Mouse (Mus musculus) limb, embryonic 14.5 days (tissue): ENCODE measurements at regions not wholly inside any gene's neighbourhood (a gene's known extent, or its start where the extent isn't known, plus 50 kb on each side); places are given as distances from the start of the nearest gene placed in this dataset.

Experiments used
- ATAC-seq: fragments of 200-750 bp; cut with Nextera tagmentation; 2 replicates; pipeline ENCODE4 v1.8.0; 2017; ENCODE audit warnings: low read depth, moderate number of reproducible peaks, moderate TSS enrichment; ENCODE audit not compliant: low FRiP score
- DNase-seq: peaks from one replicate; pipeline ENCODE4 v3.0.0-alpha.2; 2015; ENCODE audit warnings: low spot score
- H3K27ac ChIP-seq: fragments of 300-500 bp; sonication (generic); replicated peaks from 2 replicates; pipeline ENCODE4 v1.5.1; 2014; ENCODE audit warnings: low read depth, mild to moderate bottlenecking, low read length, moderate library complexity, mixed read lengths
- H3K27me3 ChIP-seq: fragments of 300-500 bp; sonication (generic); 2 replicates; pipeline ENCODE4 v1.6.1; 2014; ENCODE audit warnings: low read length, mixed read lengths; ENCODE audit not compliant: control insufficient read depth, insufficient read depth
- H3K36me3 ChIP-seq: fragments of 300-500 bp; sonication (generic); 2 replicates; pipeline ENCODE4 v1.6.1; 2014; ENCODE audit warnings: mild to moderate bottlenecking, low read length, moderate library complexity, mixed read lengths; ENCODE audit not compliant: control insufficient read depth, insufficient read depth
- H3K4me1 ChIP-seq: fragments of 300-500 bp; sonication (generic); 2 replicates; pipeline ENCODE4 v1.6.1; 2014; ENCODE audit warnings: antibody characterized with exemption, low read length, mixed read lengths; ENCODE audit not compliant: control insufficient read depth, insufficient read depth
- H3K4me2 ChIP-seq: fragments of 300-500 bp; sonication (generic); replicated peaks from 2 replicates; pipeline ENCODE4 v1.6.1; 2014; ENCODE audit warnings: low read depth, mild to moderate bottlenecking, low read length, moderate library complexity; ENCODE audit not compliant: severe bottlenecking
- H3K4me3 ChIP-seq: fragments of 300-500 bp; sonication (generic); replicated peaks from 2 replicates; pipeline ENCODE4 v1.5.1; 2014; ENCODE audit warnings: low read length
- H3K9ac ChIP-seq: fragments of 300-500 bp; sonication (generic); 2 replicates; pipeline ENCODE4 v1.6.1; 2014; ENCODE audit warnings: mild to moderate bottlenecking, low read depth, low read length, moderate library complexity; ENCODE audit not compliant: severe bottlenecking
- H3K9me3 ChIP-seq: fragments of 300-500 bp; sonication (generic); 2 replicates; pipeline ENCODE4 v1.6.1; 2016; ENCODE audit warnings: low read length; ENCODE audit not compliant: control insufficient read depth
- POLR2A ChIP-seq: fragments of 200-500 bp; IDR thresholded peaks from 2 replicates; pipeline ENCODE4 v1.8.0; 2012; ENCODE audit warnings: inconsistent platforms, mild to moderate bottlenecking, moderate library complexity, borderline replicate concordance; ENCODE audit not compliant: insufficient read depth, insufficient read length; ENCODE audit errors: extremely low read depth
- WGBS: fragments of 180-500 bp; shearing (Covaris S2); extraction: QIAGEN DNeasy Blood & Tissue Kit; methylation state at CpG from one replicate; pipeline ENCODE4 v1.1.7; 2014; 5-methylcytosine and 5-hydroxymethylcytosine counted together

DNA sequence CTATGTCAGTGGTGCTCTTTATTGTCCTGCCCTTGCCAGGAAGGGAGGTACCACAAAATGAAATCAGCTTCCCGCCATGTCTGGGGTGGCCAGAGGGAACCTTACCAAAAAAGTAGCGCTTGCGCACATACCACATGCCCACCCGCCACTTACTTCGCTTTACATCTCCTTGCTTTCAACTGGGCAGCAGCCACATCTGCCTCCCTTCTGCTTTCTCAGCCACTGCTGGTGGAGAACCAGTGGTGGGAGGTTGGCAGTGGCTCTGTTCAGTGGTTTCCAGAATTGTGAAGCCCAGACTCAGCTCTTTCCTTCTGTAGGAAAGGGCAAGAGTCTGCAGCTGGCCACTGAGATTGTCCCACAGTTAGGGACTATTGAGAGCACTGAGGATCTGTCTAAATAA is 170.2 kb downstream of the Hlx start:
- Histone ChIP-seq H3K36me3 (no peaks in the 10 kb centered on the region), H3K9me3 (no peaks in the 10 kb centered on the region), H3K4me3 (no peak overlapping the region), H3K27ac (no peak overlapping the region), H3K27me3 (no peaks in the 10 kb centered on the region), H3K4me2 (no peak overlapping the region), H3K4me1 (no peaks in the 10 kb centered on the region), H3K9ac (no peak overlapping the region)
- WGBS: 96% methylated on average over 5 of the region's 5 CpGs
- DNase-seq (no peak), ATAC-seq (no peak)
- TF ChIP-seq POLR2A: no peak

DNA sequence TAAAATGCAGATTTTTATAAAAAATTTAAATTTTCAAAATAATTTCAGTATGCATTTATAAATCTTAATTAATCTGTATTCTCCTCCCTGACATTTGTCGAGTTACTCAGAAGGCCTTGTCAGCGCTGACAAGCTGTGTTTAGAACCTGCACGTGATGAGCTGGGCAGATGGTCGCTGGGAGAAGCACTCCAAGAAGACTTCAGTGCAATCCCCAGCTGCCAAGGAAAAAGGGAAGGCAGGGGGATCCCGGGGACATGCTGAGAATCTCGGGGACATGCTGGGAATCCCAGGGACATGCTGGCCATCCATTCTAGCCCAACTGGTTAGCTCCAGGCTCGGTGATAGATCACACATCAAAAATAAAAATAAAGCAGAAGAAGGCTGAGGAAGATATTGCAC is 172.9 kb downstream of the Hlx start:
- DNase-seq (no peak), ATAC-seq (no peak)
- Histone ChIP-seq H3K4me2 (no peak overlapping the region), H3K4me1 (no peaks in the 10 kb centered on the region), H3K27me3 (no peaks in the 10 kb centered on the region), H3K9me3 (no peaks in the 10 kb centered on the region), H3K36me3 (no peaks in the 10 kb centered on the region), H3K4me3 (no peak overlapping the region), H3K9ac (no peak overlapping the region), H3K27ac (no peak overlapping the region)
- 70% methylated on average over 7 of the region's 7 CpGs for WGBS
- TF ChIP-seq POLR2A: no peak

DNA sequence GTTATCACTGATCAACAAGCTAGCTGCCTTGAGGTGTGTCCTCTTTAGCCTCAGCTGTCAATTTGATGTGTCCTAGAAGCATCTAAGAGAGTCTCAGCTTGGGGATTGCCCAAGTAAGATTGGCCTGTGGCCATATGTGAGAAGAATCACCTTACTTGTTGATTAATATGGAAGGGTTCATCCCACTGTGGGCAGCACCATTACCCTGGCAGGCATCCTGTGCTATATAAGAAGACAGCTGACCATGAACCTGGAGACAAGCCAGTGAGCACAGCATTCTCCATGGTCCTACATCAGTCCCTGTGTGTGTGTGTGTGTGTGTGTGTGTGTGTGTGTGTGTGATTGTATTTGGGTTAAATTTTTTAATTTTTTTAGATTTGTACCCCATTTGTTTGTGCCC is 178.6 kb downstream of the Hlx start:
- Histone ChIP-seq H3K4me3 (no peak overlapping the region), H3K9me3 (no peaks in the 10 kb centered on the region), H3K36me3 (no peaks in the 10 kb centered on the region), H3K9ac (no peak overlapping the region), H3K27ac (no peak overlapping the region), H3K4me1 (peaks cover 9% of the 10 kb centered on the region; the same call in 1 of the 2 replicates), H3K27me3 (no peaks in the 10 kb centered on the region), H3K4me2 (no peak overlapping the region)
- ATAC-seq (no peak), DNase-seq (no peak)
- TF ChIP-seq POLR2A: no peak

DNA sequence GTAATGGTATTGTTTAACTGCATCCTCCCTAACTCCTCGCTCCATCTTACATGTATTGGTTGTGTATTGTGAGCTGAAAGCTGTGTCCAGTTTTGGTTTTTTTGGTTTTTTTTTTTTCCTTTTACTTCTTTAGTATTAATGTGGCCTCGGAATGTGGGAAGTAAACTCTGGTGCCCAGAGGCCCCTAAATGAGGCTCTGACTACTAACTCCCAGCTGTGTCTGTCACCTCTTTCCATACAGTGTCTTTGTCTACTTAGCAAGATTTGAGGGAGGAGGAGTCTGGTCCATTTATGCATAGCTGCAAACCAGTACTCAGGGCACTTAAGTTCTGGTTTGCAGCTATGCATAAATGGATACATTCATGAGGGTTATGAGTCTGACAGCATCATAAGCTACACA is 181.9 kb downstream of the Hlx start:
- H3K4me3 ChIP-seq: no peak overlapping the region
- no peak overlapping the region for H3K4me2 ChIP-seq
- no peaks in the 10 kb centered on the region for H3K27me3 ChIP-seq
- H3K27ac ChIP-seq: no peak overlapping the region
- H3K9me3 ChIP-seq: no peaks in the 10 kb centered on the region
- TF ChIP-seq POLR2A: no peak
- no peaks in the 10 kb centered on the region for H3K36me3 ChIP-seq
- DNase-seq (no peak), ATAC-seq (no peak)
- no peak overlapping the region for H3K9ac ChIP-seq
- H3K4me1 ChIP-seq: peaks cover 9% of the 10 kb centered on the region; the same call in 1 of the 2 replicates
- WGBS: 80% methylated on average over 2 of the region's 2 CpGs

DNA sequence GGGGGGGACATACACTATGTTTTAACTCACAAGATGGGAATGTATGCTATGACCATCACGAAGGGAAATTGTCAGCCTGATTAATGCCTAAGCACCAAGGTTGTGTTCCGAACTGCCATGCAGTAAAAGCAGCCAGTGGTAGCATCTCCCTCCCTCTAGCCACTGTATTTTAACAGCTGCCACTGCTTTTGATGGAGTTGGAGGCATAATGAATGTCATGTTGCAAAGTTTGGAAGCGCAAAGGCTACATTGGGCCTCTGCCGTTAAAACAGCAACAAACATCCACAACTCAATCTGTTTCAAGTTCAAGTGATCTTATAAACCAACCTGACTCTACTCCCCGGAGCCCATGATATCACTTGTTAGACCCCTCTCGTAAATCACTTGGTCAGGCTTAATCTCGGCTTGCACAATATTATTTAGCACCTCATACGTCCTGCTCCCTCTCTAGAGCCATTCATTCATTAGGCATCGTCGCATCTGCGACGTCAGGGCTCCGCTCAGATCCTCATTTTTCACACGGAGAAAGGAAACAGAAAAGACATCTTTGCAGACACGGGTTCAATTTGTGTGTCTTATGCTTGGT is 184.7 kb downstream of the Hlx start:
- 49% methylated on average over 15 of the region's 15 CpGs for WGBS
- Histone ChIP-seq H3K4me1 (peaks cover 9% of the 10 kb centered on the region; the same call in 1 of the 2 replicates), H3K27me3 (no peaks in the 10 kb centered on the region), H3K36me3 (no peaks in the 10 kb centered on the region), H3K4me2 (no peak overlapping the region), H3K27ac (no peak overlapping the region), H3K9me3 (no peaks in the 10 kb centered on the region), H3K9ac (no peak overlapping the region), H3K4me3 (no peak overlapping the region)
- TF ChIP-seq POLR2A: no peak
- no peak for ATAC-seq
- no peak for DNase-seq
